Mouse (Mus musculus): Measurements from ENCODE around the gene Rd3l.

Rd3l gene

GRCm38 (mm10) chr12:111966683-111967173, 14.4 kb downstream of the Rd3l start, which contains the start of gene Atp5mpl:
TSS of gene Atp5mpl (minus strand) at chr12:111966977.
- peak; percentile 98 for DNase-seq (ENCODE audit: low spot score in 2 of 2)

GRCm38 (mm10) chr12:111963339-111963738, 17.8 kb downstream of the Rd3l start:
- DNase-seq (ENCODE audit: low spot score in 2 of 2) = no peak

GRCm38 (mm10) chr12:111958101-111958865, 22.8 kb downstream of the Rd3l start:
- DNase-seq (ENCODE audit: low spot score in 2 of 2) = peak; percentile 70 to 84

- no peak for DNase-seq (ENCODE audit: low spot score in 2 of 2)
These were observed 24.9 kb downstream of the Rd3l start for GRCm38 (mm10) chr12:111956173-111956572.

- DNase-seq (ENCODE audit: low spot score in 2 of 2) = no peak
These were observed 29.4 kb downstream of the Rd3l start for GRCm38 (mm10) chr12:111951701-111952100.

- no peak for DNase-seq (ENCODE audit: low spot score in 2 of 2)
These were observed 30.6 kb downstream of the Rd3l start for GRCm38 (mm10) chr12:111950486-111950885.

- peak; percentile 36 to 74 for DNase-seq (ENCODE audit: low spot score in 2 of 2)
These were observed 34.4 kb downstream of the Rd3l start for GRCm38 (mm10) chr12:111946716-111947115.

- DNase-seq (ENCODE audit: low spot score in 2 of 2) = peak in 1 of 2 experiments; percentile 6
These were observed 35.1 kb downstream of the Rd3l start for GRCm38 (mm10) chr12:111945765-111946655.

- peak in 1 of 2 experiments; percentile 33 for DNase-seq (ENCODE audit: low spot score in 2 of 2)
These were observed 36.0 kb downstream of the Rd3l start for GRCm38 (mm10) chr12:111945115-111945514.

- DNase-seq (ENCODE audit: low spot score in 2 of 2) = peak; percentile 23 to 33
These were observed 36.8 kb downstream of the Rd3l start for GRCm38 (mm10) chr12:111944065-111944987.

GRCm38 (mm10) chr12:111943421-111944064, 37.6 kb downstream of the Rd3l start:
- DNase-seq (ENCODE audit: low spot score in 2 of 2) = no peak

GRCm38 (mm10) chr12:111938623-111939177, 42.4 kb downstream of the Rd3l start:
- DNase-seq (ENCODE audit: low spot score in 2 of 2) = no peak

- no peak for DNase-seq (ENCODE audit: low spot score in 2 of 2)
These were observed 44.2 kb downstream of the Rd3l start for GRCm38 (mm10) chr12:111936706-111937550.

GRCm38 (mm10) chr12:111933971-111934370, 47.1 kb downstream of the Rd3l start:
- DNase-seq (ENCODE audit: low spot score in 2 of 2) = no peak

GRCm38 (mm10) chr12:111933032-111933704, 47.9 kb downstream of the Rd3l start:
- DNase-seq (ENCODE audit: low spot score in 2 of 2) = no peak

GRCm38 (mm10) chr12:111932513-111932912, 48.6 kb downstream of the Rd3l start:
- no peak for DNase-seq (ENCODE audit: low spot score in 2 of 2)

- DNase-seq (ENCODE audit: low spot score in 2 of 2) = no peak
These were observed 49.6 kb downstream of the Rd3l start for GRCm38 (mm10) chr12:111931411-111932025.

Measured in spleen, postnatal 10 days (tissue).